Mouse (Mus musculus) lung, postnatal 0 days (tissue): ENCODE data around the gene Ddx1. TPM values are rescaled to one million over a fixed set of nuclear protein-coding genes. Genes with fewer than 3 reads are reported as not detected.

ENCODE experiments used
- ATAC-seq: fragments of 200-750 bp; cut with Nextera tagmentation; 2 replicates; pipeline ENCODE4 v1.8.0; 2017; ENCODE audit warnings: moderate library complexity
- DNase-seq: peaks from one replicate; pipeline ENCODE4 v3.0.0-alpha.2; 2016; ENCODE audit warnings: low spot score
- H3K27ac ChIP-seq: fragments of 300-500 bp; sonication (generic); 2 replicates; pipeline ENCODE4 v1.5.1; 2014; ENCODE audit warnings: antibody characterized with exemption, mild to moderate bottlenecking, low read length, mixed read lengths
- H3K27me3 ChIP-seq: fragments of 300-500 bp; sonication (generic); replicated peaks from 2 replicates; pipeline ENCODE4 v1.6.1; 2014; ENCODE audit warnings: low read length, mixed read lengths; ENCODE audit not compliant: insufficient read depth
- H3K36me3 ChIP-seq: fragments of 300-500 bp; sonication (generic); 2 replicates; pipeline ENCODE4 v1.6.1; 2014; ENCODE audit warnings: low read length, mixed read lengths; ENCODE audit not compliant: insufficient read depth
- H3K4me1 ChIP-seq: fragments of 300-500 bp; sonication (generic); 2 replicates; pipeline ENCODE4 v1.6.1; 2014; ENCODE audit warnings: antibody characterized with exemption, low read depth, low read length, mixed read lengths; ENCODE audit not compliant: insufficient read depth
- H3K4me2 ChIP-seq: fragments of 300-500 bp; sonication (generic); replicated peaks from 2 replicates; pipeline ENCODE4 v1.6.1; 2014; ENCODE audit warnings: low read depth, mild to moderate bottlenecking, low read length, moderate library complexity, mixed read lengths
- H3K4me3 ChIP-seq: fragments of 300-500 bp; sonication (generic); 2 replicates; pipeline ENCODE4 v1.5.1; 2014; ENCODE audit warnings: low read depth, low read length
- H3K9ac ChIP-seq: fragments of 300-500 bp; sonication (generic); replicated peaks from 2 replicates; pipeline ENCODE4 v1.6.1; 2014; ENCODE audit warnings: low read depth, mild to moderate bottlenecking
- H3K9me3 ChIP-seq: fragments of 300-500 bp; sonication (generic); 2 replicates; pipeline ENCODE4 v1.6.1; 2016; ENCODE audit warnings: low read length, mixed read lengths
- CTCF ChIP-seq: IDR thresholded peaks from 2 replicates; pipeline ENCODE4 v1.5.1; 2016; ENCODE audit warnings: antibody characterized with exemption, mild to moderate bottlenecking
- EP300 ChIP-seq: IDR thresholded peaks from 2 replicates; pipeline ENCODE4 v1.6.1; 2016; ENCODE audit warnings: antibody characterized with exemption, mild to moderate bottlenecking, control low read depth
- WGBS: fragments of 180-500 bp; shearing (Covaris S2); extraction: QIAGEN DNeasy Blood & Tissue Kit; methylation state at CpG from one replicate; pipeline ENCODE4 v1.1.7; 2014; 5-methylcytosine and 5-hydroxymethylcytosine counted together
- polyA plus RNA-seq: library from polyadenylated mRNA; unstranded; fragments of >200 nt; fragmentation: Nextera tagmentation; extraction: Ambion mirVana; gene quantifications from 2 replicates; pipeline ENCODE4 v1.2.1, GENCODE M21; 2015

Gene Ddx1
- polyA plus RNA-seq, 1 experiment from 2014 or later = 53.4 TPM

- no peak for TF ChIP-seq CTCF
- TF ChIP-seq EP300 = no peak
- ATAC-seq (peak; percentile 18; the same call in 1 of the 2 replicates), DNase-seq (no peak)
- H3K4me1 ChIP-seq = peaks cover 4% of the 10 kb centered on the region; the same call in 1 of the 2 replicates
- no peak overlapping the region for H3K9ac ChIP-seq
- no peaks in the 10 kb centered on the region for H3K27me3 ChIP-seq
- no peaks in the 10 kb centered on the region for H3K36me3 ChIP-seq
- WGBS = 34% methylated on average over 3 of the region's 3 CpGs
- no peak overlapping the region for H3K27ac ChIP-seq
- no peaks in the 10 kb centered on the region for H3K9me3 ChIP-seq
- H3K4me3 ChIP-seq = peak overlapping the region; percentile 93; the same call in 1 of the 2 replicates
- H3K4me2 ChIP-seq = peak overlapping the region; percentile 75; the same call in 1 of the 2 replicates
These were observed 19.4 kb upstream of the Ddx1 start for GRCm38 (mm10) chr12:13268412-13268811.

GRCm38 (mm10) chr12:13255701-13256100 lies 6.7 kb upstream of the Ddx1 start:
- no peaks in the 10 kb centered on the region for H3K27me3 ChIP-seq
- 87% methylated on average over 2 of the region's 2 CpGs for WGBS

GRCm38 (mm10) chr12:13255068-13255467 lies 6.1 kb upstream of the Ddx1 start:
- Histone ChIP-seq H3K9ac (no peak overlapping the region), H3K9me3 (no peaks in the 10 kb centered on the region), H3K27ac (no peak overlapping the region), H3K4me1 (no peaks in the 10 kb centered on the region), H3K27me3 (no peaks in the 10 kb centered on the region), H3K36me3 (no peaks in the 10 kb centered on the region), H3K4me2 (no peak overlapping the region), H3K4me3 (no peak overlapping the region)
- ATAC-seq = no peak
- TF ChIP-seq CTCF (no peak), EP300 (no peak)
- WGBS = 23% methylated on average over 3 of the region's 3 CpGs
- DNase-seq = no peak

More at GRCm38 (mm10) chr12:13255701-13256100, 6.7 kb upstream of the Ddx1 start:
- ATAC-seq (no peak), DNase-seq (no peak)
- TF ChIP-seq EP300 = no peak
- TF ChIP-seq CTCF = no peak
- Histone ChIP-seq H3K4me2 (no peak overlapping the region), H3K9ac (no peak overlapping the region), H3K4me3 (no peak overlapping the region), H3K4me1 (no peaks in the 10 kb centered on the region), H3K27ac (no peak overlapping the region), H3K36me3 (no peaks in the 10 kb centered on the region), H3K9me3 (no peaks in the 10 kb centered on the region)

DNA sequence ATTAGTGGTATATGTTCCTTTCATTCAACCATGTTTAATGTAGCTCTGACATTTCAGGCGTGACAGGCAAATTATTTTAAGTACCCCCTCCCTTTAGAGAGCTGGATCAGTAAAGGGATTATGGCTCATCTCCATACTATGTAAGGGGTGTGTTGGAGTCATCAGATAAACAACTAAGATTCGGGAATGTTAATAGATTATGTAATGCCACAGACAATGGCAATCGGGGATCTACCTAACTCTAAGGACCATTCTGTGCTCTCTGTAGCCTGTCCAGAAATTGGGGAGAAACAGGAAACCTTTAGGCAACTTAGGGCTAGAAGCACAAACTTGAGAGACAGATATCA lies 533 bp upstream of the Ddx1 start:
- H3K36me3 ChIP-seq = no peaks in the 10 kb centered on the region
- TF ChIP-seq EP300 (no peak), CTCF (no peak)
- H3K9me3 ChIP-seq = no peaks in the 10 kb centered on the region
- peak overlapping the region; percentile 82 for H3K9ac ChIP-seq
- peak overlapping the region; percentile 84; the same call in 1 of the 2 replicates for H3K27ac ChIP-seq
- DNase-seq (no peak), ATAC-seq (no peak)
- H3K4me1 ChIP-seq = no peaks in the 10 kb centered on the region
- H3K4me3 ChIP-seq = peak overlapping the region; percentile 70
- 79% methylated on average over 3 of the region's 3 CpGs for WGBS
- H3K27me3 ChIP-seq = no peaks in the 10 kb centered on the region
- H3K4me2 ChIP-seq = peak overlapping the region; percentile 69

DNA sequence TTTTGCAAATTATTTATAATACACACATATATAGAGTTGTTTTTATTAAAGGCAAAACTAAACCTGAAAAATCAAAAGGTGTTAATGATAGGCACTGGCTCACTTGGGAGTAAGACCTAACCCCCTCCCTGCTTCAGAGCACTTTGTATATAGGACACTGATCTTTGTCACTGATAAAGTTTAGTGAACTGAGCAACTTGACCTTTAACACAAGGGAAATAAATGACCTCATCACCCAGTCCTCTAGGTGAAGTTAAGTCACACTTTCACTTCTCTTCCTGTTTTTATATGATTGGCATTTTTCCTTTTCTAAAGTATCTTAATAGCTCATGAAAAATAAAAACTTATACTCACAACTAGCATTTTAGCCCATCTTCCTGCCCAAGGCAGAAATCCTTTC lies 6.6 kb downstream of the Ddx1 start:
- Histone ChIP-seq H3K9me3 (no peaks in the 10 kb centered on the region), H3K4me3 (no peak overlapping the region), H3K4me1 (no peaks in the 10 kb centered on the region), H3K27me3 (no peaks in the 10 kb centered on the region), H3K4me2 (no peak overlapping the region), H3K9ac (no peak overlapping the region), H3K36me3 (peaks cover 27% of the 10 kb centered on the region), H3K27ac (no peak overlapping the region)
- ATAC-seq = no peak
- DNase-seq = no peak
- TF ChIP-seq EP300 = no peak

GRCm38 (mm10) chr12:13218101-13218514 lies 30.9 kb downstream of the Ddx1 start:
- H3K9me3 ChIP-seq = no peaks in the 10 kb centered on the region
- no peak overlapping the region for H3K4me2 ChIP-seq
- 47% methylated on average over 8 of the region's 8 CpGs for WGBS
- peaks cover 14% of the 10 kb centered on the region; the same call in 1 of the 2 replicates for H3K36me3 ChIP-seq
- H3K4me3 ChIP-seq = no peak overlapping the region
- H3K27me3 ChIP-seq = no peaks in the 10 kb centered on the region
- TF ChIP-seq EP300 = peak; percentile 72
- no peak for TF ChIP-seq CTCF
- DNase-seq (peak; percentile 69), ATAC-seq (peak; percentile 86)
- H3K9ac ChIP-seq = no peak overlapping the region
- no peaks in the 10 kb centered on the region for H3K4me1 ChIP-seq
- H3K27ac ChIP-seq = no peak overlapping the region

DNA sequence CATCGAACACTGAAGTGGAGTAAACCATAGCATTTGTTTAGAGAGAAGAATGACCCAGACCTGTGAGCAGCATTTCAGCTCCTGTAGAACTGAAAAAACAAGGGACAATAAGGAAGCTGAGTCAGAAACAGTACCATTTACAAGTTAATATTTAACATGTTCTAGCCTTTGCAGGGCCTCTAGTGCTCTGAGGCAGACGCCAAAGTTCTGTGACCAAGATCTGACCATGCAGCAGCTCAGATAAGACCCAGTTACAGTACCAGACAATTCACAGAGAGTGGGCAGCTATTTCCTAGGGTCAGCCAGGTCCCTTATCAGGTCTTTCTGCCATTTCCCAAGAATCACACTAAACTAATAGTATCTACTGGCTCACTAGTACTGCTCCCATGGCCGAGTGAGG lies 31.4 kb downstream of the Ddx1 start:
- ATAC-seq (no peak), DNase-seq (peak; percentile 46)
- H3K4me1 ChIP-seq = no peaks in the 10 kb centered on the region
- no peaks in the 10 kb centered on the region for H3K27me3 ChIP-seq
- WGBS = 55% methylated on average over 3 of the region's 3 CpGs
- no peak for TF ChIP-seq CTCF
- no peak for TF ChIP-seq EP300
- H3K4me3 ChIP-seq = no peak overlapping the region
- H3K27ac ChIP-seq = no peak overlapping the region
- peaks cover 14% of the 10 kb centered on the region; the same call in 1 of the 2 replicates for H3K36me3 ChIP-seq
- H3K9me3 ChIP-seq = no peaks in the 10 kb centered on the region
- no peak overlapping the region for H3K9ac ChIP-seq
- H3K4me2 ChIP-seq = no peak overlapping the region
